Mouse (Mus musculus): ENCODE measurements around the gene Tshz3.
A peak's percentile ranks its signal among the peaks of the same experiment; 100 is the strongest.

Tshz3 gene

GRCm38 (mm10) chr7:36697118-36697855 is 631 bp upstream of the Tshz3 start:
- peak in 1 of 2 experiments; percentile 11 for DNase-seq

GRCm38 (mm10) chr7:36698589-36698946 is 650 bp downstream of the Tshz3 start:
- DNase-seq, result no peak

- no peak for DNase-seq
Observed at GRCm38 (mm10) chr7:36699001-36699987, 1.4 kb downstream of the Tshz3 start.

- no peak for DNase-seq
Observed at GRCm38 (mm10) chr7:36706636-36707035, 8.7 kb downstream of the Tshz3 start.

- no peak for DNase-seq
Observed at GRCm38 (mm10) chr7:36707266-36707665, 9.3 kb downstream of the Tshz3 start.

GRCm38 (mm10) chr7:36707681-36708350 is 9.9 kb downstream of the Tshz3 start:
- DNase-seq, result no peak

- no peak for DNase-seq
Observed at GRCm38 (mm10) chr7:36708823-36709222, 10.9 kb downstream of the Tshz3 start.

- DNase-seq, result no peak
Observed at GRCm38 (mm10) chr7:36709239-36709638, 11.3 kb downstream of the Tshz3 start.

- no peak for DNase-seq
Observed at GRCm38 (mm10) chr7:36709974-36710373, 12.1 kb downstream of the Tshz3 start.

- no peak for DNase-seq
Observed at GRCm38 (mm10) chr7:36710387-36710786, 12.5 kb downstream of the Tshz3 start.

- no peak for DNase-seq
Observed at GRCm38 (mm10) chr7:36711766-36712165, 13.8 kb downstream of the Tshz3 start.

- no peak for DNase-seq
Observed at GRCm38 (mm10) chr7:36714323-36714722, 16.4 kb downstream of the Tshz3 start.

- no peak for DNase-seq
Observed at GRCm38 (mm10) chr7:36717192-36717591, 19.3 kb downstream of the Tshz3 start.

GRCm38 (mm10) chr7:36720830-36721229 is 22.9 kb downstream of the Tshz3 start:
- DNase-seq, result no peak

GRCm38 (mm10) chr7:36736303-36737050 is 38.6 kb downstream of the Tshz3 start:
- no peak for DNase-seq

- no peak for DNase-seq
Observed at GRCm38 (mm10) chr7:36751480-36751879, 53.6 kb downstream of the Tshz3 start.

GRCm38 (mm10) chr7:36767501-36768092 is 69.7 kb downstream of the Tshz3 start:
- DNase-seq, result no peak

GRCm38 (mm10) chr7:36773086-36773485 is 75.2 kb downstream of the Tshz3 start:
- DNase-seq, result no peak

GRCm38 (mm10) chr7:36776956-36777355 is 79.0 kb downstream of the Tshz3 start:
- DNase-seq, result no peak

GRCm38 (mm10) chr7:36778456-36778855 is 80.5 kb downstream of the Tshz3 start:
- DNase-seq, result no peak

GRCm38 (mm10) chr7:36784243-36784773 is 86.4 kb downstream of the Tshz3 start:
- no peak for DNase-seq
